Mouse (Mus musculus) lung, adult 2 months (tissue): ENCODE measurements around the gene Eif2ak3.

Source experiments
- CTCF ChIP-seq: fragments of 200-500 bp; IDR thresholded peaks from 2 replicates; pipeline ENCODE4 v1.5.1; 2011; ENCODE audit warnings: mild to moderate bottlenecking, low read length, control low read depth; ENCODE audit not compliant: insufficient read depth
- POLR2A ChIP-seq: fragments of 200-500 bp; IDR thresholded peaks from 2 replicates; pipeline ENCODE4 v1.6.1; 2011; ENCODE audit warnings: low read depth, mild to moderate bottlenecking, control low read depth, low read length, borderline replicate concordance; ENCODE audit errors: extremely low read depth

DNA sequence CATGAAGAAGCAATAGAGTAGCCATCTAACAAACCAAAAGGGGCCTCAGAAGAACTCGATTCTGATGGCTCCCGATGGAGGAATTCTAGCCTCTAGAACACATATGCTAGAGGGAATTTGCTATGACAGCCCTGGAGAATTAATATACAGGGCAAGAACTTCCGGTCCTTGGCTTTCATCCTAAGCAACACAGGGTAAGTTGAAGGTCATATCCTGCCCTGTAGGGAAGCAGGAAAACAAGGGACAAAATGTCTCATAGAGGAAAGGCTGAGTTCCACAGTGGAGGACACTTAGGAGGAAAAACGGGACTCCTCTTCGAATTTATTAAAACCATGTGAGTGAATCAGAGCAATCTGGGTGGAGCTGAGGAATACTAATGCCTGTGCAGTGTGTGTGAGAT, 1.3 kb upstream of the Eif2ak3 start:
- TF ChIP-seq CTCF (no peak), POLR2A (no peak)
